Mouse (Mus musculus): ENCODE measurements around the gene Tnni1.

Tnni1 gene

DNA sequence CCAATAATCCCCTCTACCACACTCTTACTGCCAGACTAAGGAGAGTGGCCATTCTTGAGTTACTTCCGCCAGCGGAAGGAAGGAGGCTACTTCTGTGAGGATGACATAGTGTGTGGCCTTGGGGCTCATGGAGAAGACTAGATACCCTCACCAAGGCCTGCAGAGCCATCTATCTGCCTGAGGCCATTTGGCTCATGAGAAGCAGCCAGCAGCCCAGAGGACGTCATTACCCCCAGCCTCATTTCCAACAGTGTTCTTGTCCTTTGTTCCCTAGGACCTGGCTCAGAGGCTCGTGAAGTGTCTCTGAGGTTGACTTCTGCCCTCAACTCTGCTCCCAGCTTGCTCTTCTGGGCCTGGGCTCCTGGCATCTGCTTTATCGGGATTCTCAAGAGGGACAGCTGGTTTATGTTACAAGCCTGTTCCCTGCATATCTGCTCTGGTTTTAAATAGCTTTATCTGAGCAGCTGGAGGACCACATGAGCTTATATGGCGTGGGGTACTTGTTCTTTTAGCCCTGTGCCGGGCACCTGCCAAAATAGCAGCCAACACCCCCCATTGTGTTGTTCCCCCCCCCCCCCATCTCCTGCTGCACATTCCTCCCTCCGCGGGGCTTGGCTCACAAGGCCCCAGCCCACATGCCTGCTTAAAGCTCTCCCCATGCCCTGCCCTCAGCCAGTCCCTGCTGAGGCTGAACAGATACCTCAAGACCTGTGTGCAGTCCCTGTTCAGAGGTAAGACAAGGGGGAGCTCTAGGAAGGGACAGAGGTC, 56.7 kb downstream of the Tnni1 start, which contains the start of gene Tnnt2:
Gene Tnnt2 (plus strand): TSS at position 639 of the 768 bp plus-strand sequence.
- no peak for DNase-seq (ENCODE audit: low read depth, low spot score)
- no peaks in the 10 kb centered on the region for H3K27me3 ChIP-seq (ENCODE audit: control insufficient read depth, insufficient read depth, low read length, poor library complexity, severe bottlenecking)
- no peaks in the 10 kb centered on the region; the same call in 1 of the 2 replicates for H3K36me3 ChIP-seq (ENCODE audit: control insufficient read depth, insufficient read depth, low read length, poor library complexity, severe bottlenecking)

DNA sequence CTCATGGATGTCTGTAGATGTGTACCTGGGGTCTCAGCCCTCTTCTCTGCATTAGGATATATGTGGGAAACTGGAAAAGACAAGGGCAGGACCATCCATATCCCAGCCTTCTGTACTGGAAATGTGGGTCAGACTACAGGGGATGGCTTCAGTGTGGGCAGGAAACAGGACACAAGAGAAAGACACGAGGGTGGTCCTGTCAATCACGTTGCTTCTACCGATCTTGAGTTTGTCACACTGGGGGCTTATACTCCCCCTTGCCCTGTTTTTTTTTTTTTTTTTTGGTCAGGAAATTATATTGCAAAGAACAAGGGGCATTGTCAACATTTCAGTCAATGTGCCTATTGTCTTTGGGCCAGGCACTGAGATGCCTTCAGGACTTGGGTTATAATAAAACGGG, 59.4 kb downstream of the Tnni1 start:
- DNase-seq (ENCODE audit: low read depth, low spot score), result no peak
- Histone ChIP-seq H3K27me3 (ENCODE audit: control insufficient read depth, insufficient read depth, low read length, poor library complexity, severe bottlenecking) (no peaks in the 10 kb centered on the region), H3K36me3 (ENCODE audit: control insufficient read depth, insufficient read depth, low read length, poor library complexity, severe bottlenecking) (no peaks in the 10 kb centered on the region)

- DNase-seq (ENCODE audit: low read depth, low spot score), result no peak
- H3K36me3 ChIP-seq (ENCODE audit: control insufficient read depth, insufficient read depth, low read length, poor library complexity, severe bottlenecking), result no peaks in the 10 kb centered on the region
- no peaks in the 10 kb centered on the region for H3K27me3 ChIP-seq (ENCODE audit: control insufficient read depth, insufficient read depth, low read length, poor library complexity, severe bottlenecking)
Measured at GRCm38 (mm10) chr1:135839065-135839464, 59.8 kb downstream of the Tnni1 start.

- peak; percentile 13 for DNase-seq (ENCODE audit: low read depth, low spot score)
- no peaks in the 10 kb centered on the region for H3K36me3 ChIP-seq (ENCODE audit: control insufficient read depth, insufficient read depth, low read length, poor library complexity, severe bottlenecking)
- no peaks in the 10 kb centered on the region for H3K27me3 ChIP-seq (ENCODE audit: control insufficient read depth, insufficient read depth, low read length, poor library complexity, severe bottlenecking)
Measured at GRCm38 (mm10) chr1:135840675-135841395, 61.6 kb downstream of the Tnni1 start.

GRCm38 (mm10) chr1:135843519-135844262, 64.5 kb downstream of the Tnni1 start:
- no peak for DNase-seq (ENCODE audit: low read depth, low spot score)
- H3K27me3 ChIP-seq (ENCODE audit: control insufficient read depth, insufficient read depth, low read length, poor library complexity, severe bottlenecking), result no peaks in the 10 kb centered on the region
- H3K36me3 ChIP-seq (ENCODE audit: control insufficient read depth, insufficient read depth, low read length, poor library complexity, severe bottlenecking), result no peaks in the 10 kb centered on the region

DNA sequence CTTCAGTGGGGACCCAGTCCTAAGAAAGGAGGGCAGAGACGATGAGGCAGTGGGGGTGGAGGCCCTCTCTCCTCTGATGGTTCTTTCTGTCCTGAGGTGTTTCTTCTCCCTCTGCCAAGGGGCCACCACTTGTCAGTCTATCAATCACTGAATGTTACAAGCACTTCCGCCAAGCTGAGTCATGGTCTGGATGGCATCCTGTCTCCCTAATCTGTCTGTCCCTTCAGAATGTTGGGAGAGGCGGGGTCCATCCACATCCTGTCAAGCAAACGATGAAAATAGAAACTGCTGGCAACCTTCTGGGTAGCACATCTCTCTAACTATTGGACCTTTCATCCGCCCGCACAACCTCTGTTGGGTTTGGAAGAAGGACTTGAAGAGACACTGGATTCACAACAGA, 65.2 kb downstream of the Tnni1 start:
- DNase-seq (ENCODE audit: low read depth, low spot score), result no peak
- Histone ChIP-seq H3K27me3 (ENCODE audit: control insufficient read depth, insufficient read depth, low read length, poor library complexity, severe bottlenecking) (no peaks in the 10 kb centered on the region), H3K36me3 (ENCODE audit: control insufficient read depth, insufficient read depth, low read length, poor library complexity, severe bottlenecking) (no peaks in the 10 kb centered on the region)

DNA sequence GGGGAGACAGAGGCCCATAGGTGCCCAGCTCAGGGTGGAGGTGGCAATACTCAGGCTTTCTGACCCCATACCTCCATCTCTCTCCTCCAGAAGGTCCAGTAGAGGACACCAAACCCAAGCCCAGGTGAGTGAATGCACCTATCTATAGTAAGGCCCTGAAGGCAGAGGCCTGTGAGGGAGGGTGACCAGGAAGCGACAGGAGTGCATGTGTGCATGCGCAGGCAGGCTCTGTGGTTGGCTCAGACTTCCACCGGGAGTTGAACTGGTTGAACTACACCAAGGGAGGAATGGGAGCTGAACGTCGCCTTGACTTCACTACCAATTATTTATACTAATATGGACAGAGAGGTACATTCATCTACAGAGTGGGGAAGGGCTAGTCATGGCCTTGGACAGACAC, 67.4 kb downstream of the Tnni1 start:
- no peak for DNase-seq (ENCODE audit: low read depth, low spot score)
- Histone ChIP-seq H3K36me3 (ENCODE audit: control insufficient read depth, insufficient read depth, low read length, poor library complexity, severe bottlenecking) (no peaks in the 10 kb centered on the region), H3K27me3 (ENCODE audit: control insufficient read depth, insufficient read depth, low read length, poor library complexity, severe bottlenecking) (no peaks in the 10 kb centered on the region)

GRCm38 (mm10) chr1:135847139-135847562, 67.9 kb downstream of the Tnni1 start:
- peak; percentile 63 for DNase-seq (ENCODE audit: low read depth, low spot score)
- H3K27me3 ChIP-seq (ENCODE audit: control insufficient read depth, insufficient read depth, low read length, poor library complexity, severe bottlenecking), result no peaks in the 10 kb centered on the region
- H3K36me3 ChIP-seq (ENCODE audit: control insufficient read depth, insufficient read depth, low read length, poor library complexity, severe bottlenecking), result no peaks in the 10 kb centered on the region

DNA sequence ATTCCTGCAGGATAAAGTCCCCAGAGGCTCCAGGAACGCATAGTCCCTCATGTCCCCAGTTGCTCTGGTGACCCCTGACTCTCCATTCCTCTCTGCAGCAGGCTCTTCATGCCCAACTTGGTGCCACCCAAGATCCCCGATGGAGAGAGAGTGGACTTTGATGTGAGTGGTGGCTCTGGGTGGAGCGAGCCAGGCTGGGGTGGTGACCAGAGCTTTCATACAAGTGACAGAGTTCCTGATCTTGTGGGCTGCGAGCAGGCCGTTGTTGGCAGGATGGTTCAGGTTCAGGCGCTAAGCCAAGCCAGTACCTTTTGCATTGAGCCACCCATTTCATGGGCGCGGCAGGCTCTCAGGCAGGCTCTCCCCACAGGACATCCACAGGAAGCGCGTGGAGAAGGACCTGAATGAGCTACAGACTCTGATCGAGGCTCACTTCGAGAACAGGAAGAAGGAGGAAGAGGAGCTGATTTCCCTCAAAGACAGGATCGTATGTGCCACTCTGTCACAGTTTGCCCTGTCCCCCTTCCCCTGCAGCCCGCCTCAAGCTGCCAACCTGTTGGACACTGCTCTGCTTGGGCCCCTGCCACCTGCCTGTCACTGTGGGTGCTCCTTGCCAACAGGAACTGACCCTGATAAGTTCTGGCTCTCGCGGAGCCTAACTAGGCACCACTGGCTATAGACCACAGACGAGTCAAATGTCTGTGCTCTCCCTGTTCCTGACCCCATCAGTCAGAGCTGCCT, 68.5 kb downstream of the Tnni1 start:
- no peak for DNase-seq (ENCODE audit: low read depth, low spot score)
- no peaks in the 10 kb centered on the region for H3K36me3 ChIP-seq (ENCODE audit: control insufficient read depth, insufficient read depth, low read length, poor library complexity, severe bottlenecking)
- no peaks in the 10 kb centered on the region for H3K27me3 ChIP-seq (ENCODE audit: control insufficient read depth, insufficient read depth, low read length, poor library complexity, severe bottlenecking)

- H3K36me3 ChIP-seq (ENCODE audit: control insufficient read depth, insufficient read depth, low read length, poor library complexity, severe bottlenecking), result no peaks in the 10 kb centered on the region
- no peaks in the 10 kb centered on the region for H3K27me3 ChIP-seq (ENCODE audit: control insufficient read depth, insufficient read depth, low read length, poor library complexity, severe bottlenecking)
- DNase-seq (ENCODE audit: low read depth, low spot score), result no peak
Measured at GRCm38 (mm10) chr1:135850722-135851512, 71.7 kb downstream of the Tnni1 start.

GRCm38 (mm10) chr1:135852044-135852756, 73.0 kb downstream of the Tnni1 start:
- Histone ChIP-seq H3K36me3 (ENCODE audit: control insufficient read depth, insufficient read depth, low read length, poor library complexity, severe bottlenecking) (no peaks in the 10 kb centered on the region), H3K27me3 (ENCODE audit: control insufficient read depth, insufficient read depth, low read length, poor library complexity, severe bottlenecking) (no peaks in the 10 kb centered on the region)
- DNase-seq (ENCODE audit: low read depth, low spot score), result no peak

GRCm38 (mm10) chr1:135853200-135853599, 74.0 kb downstream of the Tnni1 start:
- DNase-seq (ENCODE audit: low read depth, low spot score), result no peak
- Histone ChIP-seq H3K27me3 (ENCODE audit: control insufficient read depth, insufficient read depth, low read length, poor library complexity, severe bottlenecking) (no peaks in the 10 kb centered on the region), H3K36me3 (ENCODE audit: control insufficient read depth, insufficient read depth, low read length, poor library complexity, severe bottlenecking) (no peaks in the 10 kb centered on the region)

DNA sequence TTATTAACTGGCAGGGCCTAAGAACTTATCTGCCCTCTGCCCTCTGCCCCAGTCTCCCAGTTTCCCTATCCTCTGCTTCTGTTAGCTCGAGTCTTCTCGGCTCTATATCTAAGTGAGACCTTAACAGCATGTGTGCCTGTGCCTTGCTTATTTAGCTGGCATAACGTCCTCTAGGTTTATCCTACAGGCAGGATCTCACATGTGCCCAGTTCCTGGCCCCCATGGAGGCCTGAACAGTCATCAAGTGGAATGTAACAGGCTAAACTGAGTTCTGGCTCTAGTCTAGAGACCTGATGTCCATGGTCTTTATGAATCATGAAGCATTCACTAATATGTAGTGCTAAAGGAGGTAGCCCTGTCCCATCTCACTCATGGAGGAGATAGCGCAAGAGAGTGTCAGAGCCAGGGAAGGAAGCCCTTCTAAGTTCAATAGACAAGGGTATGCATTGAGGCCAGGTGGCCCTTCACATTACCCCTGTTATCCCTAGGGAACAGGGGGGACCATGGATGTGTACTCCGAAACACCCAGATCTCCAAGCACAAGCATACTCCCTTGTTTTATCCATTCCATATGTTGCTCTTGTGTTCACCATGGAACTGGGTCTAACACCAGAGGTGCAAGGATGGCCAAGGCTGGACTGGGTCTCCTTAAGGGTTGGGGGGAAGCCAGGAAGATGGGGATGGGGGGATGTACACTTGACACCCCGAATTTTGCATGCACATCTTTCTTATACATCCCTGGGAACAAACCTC, 75.5 kb downstream of the Tnni1 start:
- H3K36me3 ChIP-seq (ENCODE audit: control insufficient read depth, insufficient read depth, low read length, poor library complexity, severe bottlenecking), result no peaks in the 10 kb centered on the region
- DNase-seq (ENCODE audit: low read depth, low spot score), result no peak
- no peaks in the 10 kb centered on the region for H3K27me3 ChIP-seq (ENCODE audit: control insufficient read depth, insufficient read depth, low read length, poor library complexity, severe bottlenecking)
